Mouse (Mus musculus) CH12.LX (cell line): ENCODE results near the gene Prkag1.

Experiments
- CHD2 ChIP-seq: IDR thresholded peaks from 2 replicates; pipeline ENCODE4 v1.6.1; 2011; ENCODE audit warnings: low read length, improper control_type of control experiment
- CTCF ChIP-seq, 2 experiments: IDR thresholded peaks in 1 of 2; conservative IDR thresholded peaks in 1 of 2; 2 replicates each; pipeline ENCODE4 v1.5.1; 2011 to 2012; ENCODE audit warnings: low read depth in 2 of 2, low read length in 2 of 2, improper control_type of control experiment in 1 of 2, inconsistent platforms in 1 of 2, mild to moderate bottlenecking in 1 of 2, moderate library complexity in 1 of 2
- E2F4 ChIP-seq: IDR thresholded peaks from 2 replicates; pipeline ENCODE4 v1.6.1; 2011; ENCODE audit warnings: low read depth, low read length, improper control_type of control experiment; ENCODE audit not compliant: insufficient replicate concordance
- MAFK ChIP-seq: IDR thresholded peaks from 2 replicates; pipeline ENCODE4 v1.6.1; 2011; ENCODE audit warnings: low read length, improper control_type of control experiment; ENCODE audit not compliant: insufficient replicate concordance
- MEF2A ChIP-seq: IDR thresholded peaks from 2 replicates; pipeline ENCODE4 v1.6.1; 2014; ENCODE audit warnings: low read depth, mild to moderate bottlenecking, inconsistent platforms, low read length, improper control_type of control experiment, borderline replicate concordance
- POLR2A ChIP-seq: IDR thresholded peaks from 2 replicates; pipeline ENCODE4 v1.6.1; 2011; ENCODE audit warnings: low read depth, mild to moderate bottlenecking, improper control_type of control experiment, low read length
- RAD21 ChIP-seq: IDR thresholded peaks from 2 replicates; pipeline ENCODE4 v1.6.1; 2011; ENCODE audit warnings: low read depth, mild to moderate bottlenecking, low read length, improper control_type of control experiment, moderate library complexity
- TCF12 ChIP-seq: IDR thresholded peaks from 2 replicates; pipeline ENCODE4 v1.6.1; 2014; ENCODE audit warnings: low read depth, mild to moderate bottlenecking, inconsistent platforms, low read length, improper control_type of control experiment

DNA sequence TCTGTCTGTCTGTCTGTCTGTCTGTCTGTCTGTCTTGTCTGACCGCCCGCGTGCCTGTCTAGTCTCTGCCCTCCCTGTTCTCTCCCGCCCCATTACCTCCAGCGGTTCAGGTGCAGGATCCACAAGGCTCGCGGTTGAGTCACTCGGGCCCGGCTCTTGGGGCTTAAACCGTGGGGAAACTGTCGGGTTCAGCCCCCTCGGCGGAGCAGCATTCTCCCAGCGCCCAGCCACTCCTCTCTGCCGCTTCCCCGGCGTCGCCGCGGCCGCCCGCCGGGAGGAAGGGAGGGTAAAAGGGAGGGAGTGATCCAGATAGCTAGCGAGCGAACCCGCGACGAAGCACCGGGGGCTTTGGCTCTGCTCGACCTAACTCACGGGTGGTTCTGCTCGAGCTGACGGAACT, 53.6 kb downstream of the Prkag1 start, which contains the start of gene Wnt10b:
- TF ChIP-seq CTCF (conservative IDR thresholded peaks at IDR 0.05 in 1 of 2, IDR thresholded peaks at IDR 0.05 in 1 of 2; ENCODE audit: low read depth in 2 of 2, low read length in 2 of 2) (no peak), POLR2A (no peak), TCF12 (no peak), MEF2A (no peak), CHD2 (no peak), E2F4 (no peak), MAFK (no peak), RAD21 (no peak)
